Mouse (Mus musculus) erythroblast, adult 5-6 weeks (primary cell): Measurements from ENCODE around the gene Gbp9. TPM values are rescaled to one million over a fixed set of nuclear protein-coding genes. Genes with fewer than 3 reads are reported as not detected.
"Not testable (repeated sequence)": the region's sequence is repeated elsewhere in the genome, so short reads cannot be mapped to it uniquely, and the experiment has no call there.

Experiments
- ATAC-seq: replicated peaks from 2 replicates; pipeline ENCODE4 v1.8.0; 2016; ENCODE audit warnings: moderate number of reproducible peaks, mild to moderate bottlenecking, moderate TSS enrichment, inconsistent platforms; ENCODE audit not compliant: poor library complexity, low FRiP score, severe bottlenecking
- total RNA-seq, 2 experiments: library from RNA; stranded (forward) in 1 of 2; stranded (reverse) in 1 of 2; fragments of 150-400 nt in 1 of 2; fragments of 200-764, 138-1000 nt in 1 of 2; gene quantifications; 2 replicates each; pipeline versions ENCODE4 v1.2.3 to v1.2.4; 2015 to 2017; ENCODE audit warnings: low replicate concordance in 2 of 2

The Gbp9 gene
- total RNA-seq, 2 experiments from 2014 or later, result 2.0 TPM; not detected in 1

- no peak for ATAC-seq
Measured at GRCm38 (mm10) chr5:105063321-105063720, 76.0 kb downstream of the Gbp9 start.

GRCm38 (mm10) chr5:105062403-105062802 is 76.9 kb downstream of the Gbp9 start:
- not testable (repeated sequence) for ATAC-seq

GRCm38 (mm10) chr5:105060224-105060623 is 79.1 kb downstream of the Gbp9 start:
- ATAC-seq, result no peak

GRCm38 (mm10) chr5:105055279-105055678 is 84.1 kb downstream of the Gbp9 start:
- no peak for ATAC-seq

GRCm38 (mm10) chr5:105053471-105054169 is 85.7 kb downstream of the Gbp9 start:
- not testable (repeated sequence) for ATAC-seq

- no peak for ATAC-seq
Measured at GRCm38 (mm10) chr5:105032362-105032761, 107.0 kb downstream of the Gbp9 start.

Other genes with a start within 250 kb of the Gbp9 start
- gene Abcg3, start 156.8 kb downstream of the Gbp9 start, total RNA-seq (2015; ENCODE audit: low replicate concordance), result 2.5 and 2.9 TPM in 2 replicates
- 5.7 and 6.0 TPM in 2 replicates for gene Abcg3, start 156.8 kb downstream of the Gbp9 start, total RNA-seq (2017; ENCODE audit: low replicate concordance)
- 1.2 and 4.8 TPM in 2 replicates for gene Gbp8, start within 50 bp of the Gbp9 start, total RNA-seq (2015; ENCODE audit: low replicate concordance)
- gene Gbp8, start within 50 bp of the Gbp9 start, total RNA-seq (2017; ENCODE audit: low replicate concordance), result 2.9 and 5.5 TPM in 2 replicates
- not detected in 2 replicates for gene Gbp4, start within 50 bp of the Gbp9 start, total RNA-seq (2015; ENCODE audit: low replicate concordance)
- not detected in 2 replicates for gene Gbp4, start within 50 bp of the Gbp9 start, total RNA-seq (2017; ENCODE audit: low replicate concordance)
- gene Gbp10, start 100.0 kb upstream of the Gbp9 start, total RNA-seq (2015; ENCODE audit: low replicate concordance), result not detected in 2 replicates
- not detected in 2 replicates for gene Gbp10, start 100.0 kb upstream of the Gbp9 start, total RNA-seq (2017; ENCODE audit: low replicate concordance)
- not detected in 2 replicates for gene Gm43302, start 154.2 kb upstream of the Gbp9 start, total RNA-seq (2015; ENCODE audit: low replicate concordance)
- gene Gm43302, start 154.2 kb upstream of the Gbp9 start, total RNA-seq (2017; ENCODE audit: low replicate concordance), result not detected in 2 replicates
- 0.21 TPM in 1 of 2 replicates, not detected in the other for gene Gbp6, start 154.2 kb upstream of the Gbp9 start, total RNA-seq (2015; ENCODE audit: low replicate concordance)
- 1.3 TPM in 2 replicates for gene Gbp6, start 154.2 kb upstream of the Gbp9 start, total RNA-seq (2017; ENCODE audit: low replicate concordance)